Mouse (Mus musculus): ENCODE results near the gene Csrnp1.

The Csrnp1 gene

DNA sequence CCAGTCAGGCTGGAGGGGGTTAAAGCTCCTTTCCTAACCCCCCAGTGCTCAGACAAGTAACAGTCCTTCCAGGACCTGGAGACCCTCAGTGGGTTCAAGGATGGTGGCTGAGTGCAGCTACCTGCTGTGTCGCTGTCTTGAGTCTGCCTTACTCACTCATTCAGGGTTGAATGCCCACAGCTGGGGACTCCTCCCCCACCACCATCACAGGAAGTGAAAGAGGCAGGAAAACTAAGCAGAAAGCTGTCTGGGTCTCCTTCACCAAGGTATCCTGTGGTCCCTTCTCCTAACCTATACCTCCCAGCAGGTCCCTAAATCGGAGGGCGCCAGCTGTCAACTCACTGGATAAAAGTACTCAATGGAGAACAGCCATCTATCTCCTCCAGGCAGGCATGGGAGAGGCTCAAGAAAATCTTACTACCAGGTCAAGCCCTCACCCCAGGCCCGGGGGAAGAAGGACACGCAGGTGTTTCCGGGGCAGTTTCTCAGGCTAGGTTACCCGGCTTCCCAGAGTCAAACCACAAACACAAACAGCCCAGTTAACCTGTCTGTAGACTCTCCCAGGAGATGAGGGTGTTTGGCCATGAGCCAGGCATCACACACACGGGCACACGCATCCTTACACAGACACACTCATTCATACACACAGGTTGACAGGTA lies 6.2 kb downstream of the Csrnp1 start:
- DNase-seq (ENCODE audit: low read depth, low spot score): no peak

DNA sequence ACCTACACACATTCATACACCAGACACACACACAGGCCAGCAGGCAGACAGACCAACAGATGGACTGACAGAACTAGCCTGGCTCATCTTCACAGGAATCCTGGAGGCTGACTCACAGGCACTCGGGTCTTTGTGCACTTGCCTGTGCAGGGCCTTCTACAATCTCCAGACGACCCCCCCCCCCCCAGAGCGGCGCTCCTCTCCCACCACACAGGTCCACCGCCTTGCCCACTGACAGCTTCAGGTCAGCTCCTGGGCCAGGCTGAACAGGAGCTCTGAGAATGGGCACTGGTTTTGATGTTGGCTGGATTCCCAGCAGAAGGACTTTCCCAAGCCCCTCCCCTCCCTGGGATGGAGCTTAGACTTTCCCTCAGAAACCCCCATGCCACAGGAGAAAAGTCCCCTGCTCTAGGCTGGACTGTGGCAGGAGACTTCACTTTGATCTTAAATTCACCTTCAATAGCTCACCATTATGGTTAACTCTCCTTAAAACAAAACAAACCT lies 6.8 kb downstream of the Csrnp1 start:
- DNase-seq (ENCODE audit: low read depth, low spot score): no peak

DNA sequence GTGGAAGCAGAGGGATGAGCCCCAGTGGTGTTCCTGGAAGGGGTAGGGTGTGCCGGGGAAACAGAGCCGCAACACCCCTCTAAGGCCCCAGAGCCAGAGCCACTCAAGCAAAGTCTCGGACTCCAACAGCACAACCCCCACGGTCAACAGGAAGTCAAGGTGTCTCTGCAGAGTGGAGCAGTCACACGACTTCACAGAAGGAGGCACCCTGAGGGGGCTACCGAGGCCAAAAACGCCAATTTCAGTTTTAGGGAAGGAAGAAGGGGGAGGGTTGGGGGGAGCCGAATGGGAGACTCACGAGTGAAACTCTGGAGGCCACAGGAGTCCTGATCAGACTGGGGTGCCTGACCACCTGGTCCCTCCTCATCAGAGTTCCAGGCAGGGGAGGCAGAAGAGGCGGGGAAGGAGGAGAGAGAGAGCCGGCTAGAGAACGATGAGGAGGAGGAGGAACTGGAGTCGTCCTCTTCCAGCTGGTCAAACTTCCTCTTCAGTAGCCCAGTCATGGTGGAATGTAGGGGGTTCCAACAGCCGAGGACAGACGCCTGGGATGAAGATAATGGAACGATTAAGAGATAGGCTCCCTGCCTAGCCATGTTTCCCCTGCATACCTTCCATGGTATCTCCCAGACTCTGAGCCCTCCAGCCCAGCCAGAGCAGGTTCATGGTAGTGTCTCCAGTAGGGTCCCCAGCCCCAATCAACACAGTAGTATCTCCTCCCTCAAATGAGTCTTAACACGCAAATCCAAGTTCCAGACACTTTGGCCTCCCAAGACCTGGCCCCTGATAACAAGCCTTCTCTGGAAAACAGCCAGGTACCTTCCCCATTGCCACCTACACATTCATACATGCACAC lies 7.5 kb downstream of the Csrnp1 start:
- DNase-seq (ENCODE audit: low read depth, low spot score): peak; percentile 64

DNA sequence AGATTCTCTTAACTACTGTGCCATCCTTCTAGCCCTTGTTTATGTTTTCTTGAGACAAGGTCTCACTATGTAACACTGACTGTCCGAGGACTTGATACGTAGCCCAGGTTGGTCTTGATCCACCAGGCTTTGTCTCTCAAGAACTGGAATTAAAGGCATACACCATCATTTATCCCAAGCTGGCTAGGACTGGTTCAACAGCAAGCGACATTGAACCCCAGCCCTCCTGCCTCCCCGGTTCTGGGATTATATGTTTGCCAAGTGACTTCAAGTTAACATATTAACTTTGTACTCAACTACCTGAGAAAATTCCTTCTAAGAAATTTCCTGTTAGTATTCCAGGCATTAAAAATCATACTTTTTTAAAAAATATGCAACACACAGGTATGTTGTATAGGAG lies 9.2 kb downstream of the Csrnp1 start:
- DNase-seq (ENCODE audit: low read depth, low spot score): no peak

DNA sequence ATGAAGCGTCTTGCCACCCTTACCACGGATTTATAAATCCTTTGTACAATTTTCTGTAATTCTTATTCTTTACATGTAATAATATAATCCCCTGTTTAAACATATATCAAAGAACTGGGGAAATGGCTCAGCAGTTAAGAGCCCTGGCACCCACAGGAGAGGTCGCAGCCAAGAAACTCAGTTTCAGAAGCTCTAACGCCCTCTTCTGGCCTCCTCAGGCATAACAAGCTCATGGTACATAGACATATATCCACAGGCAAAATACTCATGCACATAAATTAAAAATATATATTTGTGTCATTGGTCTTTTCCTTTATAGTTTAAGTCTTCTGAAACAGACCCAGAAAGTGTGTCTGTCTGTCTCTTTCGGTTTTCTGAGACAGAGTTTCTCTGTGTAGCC lies 9.8 kb downstream of the Csrnp1 start:
- peak; percentile 76 for DNase-seq (ENCODE audit: low read depth, low spot score)

DNA sequence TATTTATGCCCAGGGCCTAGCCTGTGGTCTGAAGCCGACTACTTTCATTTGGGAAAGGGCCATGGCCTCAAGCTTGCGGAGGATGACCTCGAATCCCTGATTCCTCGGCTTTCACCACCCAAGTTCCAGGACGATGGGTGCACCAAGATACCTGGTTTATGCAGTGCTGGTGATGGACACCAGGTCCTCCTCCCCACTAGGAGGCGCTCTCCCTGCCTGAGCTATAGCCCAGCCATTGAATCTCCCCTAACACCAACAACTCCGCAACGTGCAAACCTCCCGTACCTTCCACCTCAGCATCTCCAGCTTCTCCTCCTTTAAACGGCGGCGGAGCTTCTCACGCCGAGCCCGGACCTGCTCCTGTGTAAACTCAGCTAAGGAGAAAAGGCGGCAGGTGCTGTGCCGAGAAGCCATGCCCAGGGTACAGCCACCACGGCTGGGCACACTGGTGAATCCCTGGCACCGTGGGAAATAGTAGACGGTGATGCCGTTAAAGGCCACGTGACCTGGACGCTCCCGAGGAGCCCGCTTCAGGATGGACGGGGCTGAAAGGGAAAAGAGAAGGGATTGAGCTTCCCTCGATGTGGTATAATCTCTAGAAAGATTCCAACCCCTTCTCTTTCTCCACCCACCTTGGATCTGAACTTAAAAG lies 10.5 kb downstream of the Csrnp1 start:
- peak; percentile 94 for DNase-seq (ENCODE audit: low read depth, low spot score)

DNA sequence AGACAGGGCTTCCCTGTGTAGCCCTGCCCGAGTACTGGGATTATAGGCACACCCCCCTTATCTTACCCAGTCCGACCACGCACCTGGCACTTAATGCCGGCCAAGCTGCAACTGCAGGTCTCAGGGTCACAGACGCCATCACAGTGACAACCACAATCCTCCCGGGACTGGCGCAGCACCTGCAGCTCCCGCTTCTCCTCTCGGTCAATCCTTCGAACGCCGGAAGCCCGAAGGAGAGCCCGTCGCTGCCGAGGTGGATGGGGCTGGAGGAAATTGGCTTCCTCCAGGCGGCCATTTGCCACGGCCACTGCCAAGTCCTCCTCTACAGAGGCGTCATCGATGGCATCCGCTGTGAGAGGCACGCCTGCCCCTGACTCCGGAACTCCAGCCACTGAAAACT lies 11.2 kb downstream of the Csrnp1 start:
- no peak for DNase-seq (ENCODE audit: low read depth, low spot score)

DNA sequence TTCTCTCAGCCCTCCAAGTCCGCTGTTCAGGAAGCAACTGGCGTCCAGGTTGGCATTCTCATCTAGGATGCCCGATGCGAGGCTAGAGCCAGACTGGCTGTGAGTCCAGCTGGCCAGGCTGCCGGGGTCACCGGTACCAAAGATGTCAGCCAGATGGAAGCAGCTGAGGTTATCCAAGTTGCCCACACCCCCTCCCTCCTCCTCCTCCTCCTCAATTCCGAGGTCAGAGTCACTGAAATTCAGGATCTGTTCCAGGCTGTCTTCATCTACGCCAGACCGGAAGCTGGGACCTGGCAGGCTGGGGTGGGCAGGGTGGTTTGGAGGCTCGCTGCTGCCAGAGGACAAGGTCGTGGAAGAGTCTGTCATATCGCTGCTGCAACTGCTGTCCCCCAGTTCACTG lies 11.9 kb downstream of the Csrnp1 start:
- DNase-seq (ENCODE audit: low read depth, low spot score): no peak

DNA sequence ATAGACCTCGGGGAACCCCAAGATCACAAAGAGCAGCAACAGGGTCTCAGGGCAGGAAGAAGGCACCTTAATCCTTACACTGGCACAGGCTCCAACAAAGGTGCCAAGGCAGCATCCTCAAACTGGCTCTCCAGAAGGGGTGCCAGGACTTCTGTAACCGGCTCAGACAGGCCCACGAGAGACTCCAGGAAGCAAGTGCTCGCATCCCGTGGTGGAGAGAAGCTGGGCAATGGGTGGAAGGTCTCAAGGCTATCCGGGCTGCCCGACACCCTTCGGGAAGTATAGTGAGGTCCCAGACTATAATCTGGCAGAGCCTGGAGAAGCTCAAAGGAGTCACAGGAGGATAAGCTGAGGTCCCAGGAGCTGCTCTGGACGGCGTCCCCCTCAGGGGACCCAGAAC lies 12.3 kb downstream of the Csrnp1 start:
- no peak for DNase-seq (ENCODE audit: low read depth, low spot score)

DNA sequence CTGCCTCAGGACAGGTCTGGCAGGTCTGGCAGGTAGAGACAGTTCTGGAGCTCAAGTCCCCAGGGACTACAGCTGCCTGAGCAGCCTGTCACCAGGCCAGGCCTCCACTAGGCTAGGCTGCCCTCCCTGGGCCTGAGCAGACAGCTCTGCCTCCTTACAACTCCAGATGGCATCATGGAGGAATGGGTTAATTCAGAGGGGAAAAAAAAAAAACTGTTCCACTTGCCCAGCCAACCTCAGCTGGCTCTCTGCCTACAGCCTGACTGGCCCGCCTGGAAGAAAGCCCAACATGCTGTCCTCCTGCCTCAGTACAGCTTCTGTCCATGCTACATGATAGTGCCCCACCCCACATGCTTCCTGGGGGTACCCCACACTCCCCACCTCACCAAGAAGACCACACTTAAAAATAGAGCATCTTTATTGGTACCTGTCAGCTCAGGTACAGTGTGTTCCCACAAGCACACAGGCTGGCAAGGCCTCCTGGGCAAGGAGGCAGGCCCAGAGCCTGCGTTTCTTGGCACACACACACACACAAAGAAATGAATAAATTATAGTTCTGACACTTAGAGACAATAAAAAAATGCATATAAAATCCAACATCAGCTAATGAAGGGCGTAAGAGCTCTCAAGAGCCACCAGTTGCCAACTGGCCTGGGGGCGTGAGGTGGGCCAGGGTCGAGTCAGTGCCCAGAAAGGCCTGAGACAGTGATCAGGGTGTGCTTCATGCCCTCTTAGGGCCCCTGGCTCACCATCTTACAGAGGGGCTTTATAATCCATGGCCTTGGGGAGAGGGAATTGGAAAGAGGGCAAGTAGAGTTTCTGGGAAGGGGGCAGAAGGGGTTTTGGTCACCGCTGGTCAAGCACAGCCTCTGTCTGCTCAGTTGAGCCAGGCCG lies 13.4 kb downstream of the Csrnp1 start:
- no peak for DNase-seq (ENCODE audit: low read depth, low spot score)

DNA sequence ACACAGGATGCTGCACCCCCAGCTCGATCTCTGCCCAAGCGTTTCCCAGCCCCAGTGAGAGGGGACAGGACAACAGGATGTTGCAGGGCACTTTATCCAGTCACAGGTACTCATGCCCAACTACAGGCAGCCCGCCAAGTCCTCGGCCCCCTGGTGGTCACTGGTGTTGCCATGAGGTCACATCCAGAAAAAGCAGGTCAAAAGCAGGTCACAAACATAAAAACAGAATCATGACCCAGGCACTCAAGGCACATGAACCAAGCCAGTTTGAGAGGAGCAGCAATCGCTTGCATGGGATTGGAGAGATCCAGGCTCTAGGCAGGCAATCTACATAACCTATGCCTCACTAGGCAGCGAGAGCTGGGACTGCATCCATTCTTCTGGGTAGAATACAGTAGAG lies 14.2 kb downstream of the Csrnp1 start:
- peak; percentile 73 for DNase-seq (ENCODE audit: low read depth, low spot score)

DNA sequence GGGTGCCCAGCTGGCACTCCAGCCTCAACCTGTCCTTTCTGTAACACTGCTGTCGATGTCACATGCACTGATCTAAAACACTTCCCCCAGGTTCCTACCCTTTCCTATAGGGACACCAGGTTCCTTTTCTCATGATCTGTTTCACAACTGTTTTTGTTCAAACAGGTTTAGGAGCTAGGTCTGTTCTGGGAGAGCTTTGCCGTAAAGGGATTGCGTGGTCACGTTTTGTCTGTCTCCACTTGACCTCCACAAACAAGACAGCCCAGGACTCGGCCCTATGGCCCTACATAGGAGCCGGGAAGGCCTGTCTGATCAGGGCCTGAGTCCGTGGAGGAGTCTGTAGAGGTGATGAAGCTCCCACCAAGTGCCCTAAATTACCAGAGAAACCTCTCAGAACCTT lies 14.6 kb downstream of the Csrnp1 start:
- no peak for DNase-seq (ENCODE audit: low read depth, low spot score)

DNA sequence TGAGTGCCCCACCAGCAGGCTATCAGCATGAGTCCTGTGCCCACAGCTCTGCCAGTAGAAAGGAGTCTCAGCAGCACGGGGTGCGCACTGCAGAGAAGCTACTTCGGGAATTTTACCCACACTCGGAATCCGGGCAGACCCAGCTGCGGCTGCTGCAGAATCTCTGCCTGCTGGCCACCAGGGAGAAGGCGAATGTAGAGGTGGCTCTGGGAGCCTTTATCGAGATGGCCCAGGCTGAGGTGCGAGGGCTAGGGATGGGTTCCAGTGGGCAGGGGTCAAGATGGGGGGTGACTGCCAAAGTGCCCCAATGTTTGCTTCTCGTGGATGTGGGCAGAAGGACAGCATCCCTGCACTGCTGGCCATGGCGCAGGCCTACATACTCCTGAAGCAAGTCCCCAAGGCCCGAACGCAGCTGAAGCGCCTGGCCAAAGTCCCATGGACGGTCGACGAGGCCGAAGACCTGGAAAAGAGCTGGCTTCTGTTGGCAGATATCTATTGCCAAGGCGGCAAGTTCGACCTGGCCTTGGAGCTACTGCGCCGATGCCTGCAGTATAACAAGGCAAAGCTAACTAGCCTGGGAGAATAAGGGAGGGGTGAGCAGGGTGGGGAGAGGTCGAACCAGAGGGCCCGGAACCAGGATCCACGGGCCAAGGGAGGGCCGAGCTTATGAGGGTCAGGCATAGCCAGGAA lies 18.1 kb downstream of the Csrnp1 start:
- no peak for DNase-seq (ENCODE audit: low read depth, low spot score)

DNA sequence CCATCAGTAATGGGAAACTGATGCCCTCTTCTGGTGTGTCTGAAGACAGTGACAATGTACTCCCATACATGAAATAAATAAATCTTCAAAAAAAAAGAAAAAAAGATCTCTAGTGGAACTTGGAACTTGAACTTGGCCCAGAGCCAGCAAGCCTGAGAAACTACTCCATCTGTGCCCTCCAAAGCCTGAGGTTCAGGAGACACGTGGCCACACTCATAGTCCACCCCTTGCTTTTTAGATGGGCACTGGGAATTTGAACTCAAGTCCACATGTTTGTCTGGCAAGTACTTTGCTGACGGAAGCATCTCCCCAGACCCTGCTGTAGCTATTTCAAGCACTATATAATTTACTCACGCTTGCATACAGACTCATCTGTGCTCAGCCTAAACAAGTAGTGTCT lies 19.3 kb downstream of the Csrnp1 start:
- DNase-seq (ENCODE audit: low read depth, low spot score): no peak

DNA sequence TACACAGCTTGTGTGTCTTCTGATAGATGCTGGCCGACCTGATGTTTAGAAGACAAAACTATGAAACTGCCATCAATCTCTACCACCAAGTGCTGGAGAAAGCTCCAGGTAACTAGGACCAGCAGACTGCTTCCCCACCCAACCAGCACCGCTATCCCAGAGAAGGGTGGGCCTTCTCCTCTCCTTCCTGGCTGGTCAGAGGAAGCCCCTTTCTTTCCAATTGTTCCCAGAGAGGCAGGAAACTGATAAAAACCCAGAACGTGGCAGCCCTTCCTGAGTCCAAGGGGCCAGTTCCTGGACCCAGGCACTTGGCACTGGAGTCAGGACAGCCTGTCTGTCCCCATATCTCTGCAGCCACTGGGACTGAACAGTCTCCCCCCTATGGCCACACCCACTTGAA lies 20.3 kb downstream of the Csrnp1 start:
- no peak for DNase-seq (ENCODE audit: low read depth, low spot score)

DNA sequence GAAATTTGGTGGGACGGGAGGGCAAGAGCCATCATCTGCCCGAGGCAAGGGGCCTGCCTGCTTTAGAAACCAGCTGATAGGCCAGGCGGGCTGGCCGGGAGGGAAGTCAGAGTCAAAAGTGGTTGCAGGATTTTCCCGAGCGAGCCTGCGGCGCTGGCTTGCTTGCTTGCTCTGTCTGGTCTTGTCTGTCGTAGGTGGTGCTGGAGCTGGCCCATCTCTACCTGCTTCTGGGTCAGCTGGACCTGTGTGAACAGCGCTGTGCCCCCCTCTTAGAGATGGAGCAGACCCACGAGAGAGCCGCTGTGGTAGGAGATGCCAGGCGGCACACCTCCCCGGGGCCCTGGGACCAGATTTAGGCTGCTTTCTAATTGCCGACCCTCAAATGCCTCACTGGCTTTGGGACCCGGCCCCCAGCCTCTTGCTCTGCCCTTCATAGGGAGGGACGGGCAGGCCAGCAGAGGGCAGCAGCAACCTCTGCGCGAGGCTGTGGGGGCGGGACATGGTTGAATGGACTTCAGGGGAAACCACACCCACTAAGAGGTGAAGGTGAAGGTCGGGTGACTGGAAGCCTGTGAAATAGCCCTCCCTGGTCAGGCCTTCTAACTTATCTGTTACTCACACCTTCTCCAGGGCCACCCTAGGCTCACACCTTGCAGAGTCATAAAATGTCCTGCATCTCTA lies 21.3 kb downstream of the Csrnp1 start:
- DNase-seq (ENCODE audit: low read depth, low spot score): peak; percentile 87

DNA sequence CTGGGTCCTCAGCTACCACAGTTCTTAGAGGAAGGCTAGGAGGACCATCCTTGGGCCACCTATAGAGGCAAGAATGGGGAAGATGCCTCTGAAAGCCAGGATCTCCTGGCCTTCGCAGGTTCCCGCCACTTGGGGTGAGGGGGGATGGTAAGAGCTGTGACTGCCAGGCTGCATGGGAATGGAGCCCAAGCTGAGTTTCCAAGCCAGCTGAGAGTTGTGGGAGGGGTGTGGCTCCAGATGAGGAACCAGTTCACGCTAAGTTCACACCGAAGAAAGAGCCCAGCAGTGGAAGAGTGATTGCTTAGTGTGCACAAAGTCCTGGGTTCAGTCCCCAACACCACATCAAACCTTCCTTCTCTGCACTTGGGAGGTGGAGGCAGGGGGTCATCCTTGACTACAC lies 22.2 kb downstream of the Csrnp1 start:
- peak; percentile 47 for DNase-seq (ENCODE audit: low read depth, low spot score)

DNA sequence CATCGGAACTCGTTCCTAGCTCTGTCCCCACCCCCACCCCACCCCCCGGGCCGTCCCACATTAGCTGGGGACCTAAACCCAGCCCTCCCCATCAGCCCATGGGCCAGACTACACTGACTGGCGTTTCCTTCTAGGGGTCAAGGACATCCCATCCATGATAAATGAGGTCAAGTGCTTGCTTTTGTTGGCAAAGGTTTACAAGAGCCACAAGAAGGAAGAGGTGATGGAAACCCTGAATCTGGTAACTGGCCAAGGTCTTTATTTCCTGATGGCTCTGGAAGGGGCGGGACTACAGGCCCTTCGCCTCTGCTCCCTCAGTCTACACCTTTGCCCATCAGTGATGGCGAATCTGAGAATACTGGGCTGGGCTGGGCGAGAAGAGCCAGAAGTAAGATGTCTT lies 25.6 kb downstream of the Csrnp1 start:
- peak; percentile 80 for DNase-seq (ENCODE audit: low read depth, low spot score)

DNA sequence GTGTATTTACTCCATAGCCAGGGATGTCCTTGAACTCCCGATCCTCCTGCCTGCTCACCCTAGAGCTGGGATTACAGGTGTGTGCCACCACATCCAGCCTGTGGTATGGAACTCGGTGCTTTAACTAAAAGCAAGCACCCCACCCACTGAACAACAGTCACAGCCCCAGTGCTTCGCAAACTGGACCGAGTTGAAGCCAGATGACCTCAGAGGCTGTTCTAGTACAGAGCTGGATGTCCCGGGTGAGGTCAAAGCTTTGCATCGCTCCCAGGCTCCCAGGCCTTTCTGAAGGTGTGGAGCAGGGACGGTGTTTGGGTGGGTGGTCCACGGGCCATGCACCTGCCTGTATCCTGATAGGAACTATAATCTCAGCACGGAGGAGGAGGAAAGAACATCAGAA lies 33.1 kb downstream of the Csrnp1 start:
- no peak for DNase-seq (ENCODE audit: low read depth, low spot score)

DNA sequence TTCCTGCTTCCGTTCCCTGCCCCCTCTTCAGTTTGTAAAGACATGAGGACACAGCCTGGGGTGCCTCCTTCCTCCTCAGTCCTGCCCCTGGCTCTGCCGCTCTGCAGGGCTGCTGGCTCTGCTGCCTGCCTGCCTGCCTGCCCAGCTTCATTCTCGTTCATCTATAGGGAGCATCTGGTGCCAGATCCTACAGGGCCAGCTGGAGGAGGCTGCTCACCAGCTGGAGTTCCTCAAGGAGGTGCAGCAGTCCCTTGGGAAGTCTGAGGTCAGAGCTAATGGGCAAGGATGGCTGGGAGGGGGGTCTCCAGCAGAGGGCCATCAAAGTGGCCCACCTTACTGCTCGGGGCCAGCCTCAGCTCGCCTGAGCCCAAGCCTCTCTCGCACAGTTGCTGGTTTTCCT lies 34.0 kb downstream of the Csrnp1 start:
- no peak for DNase-seq (ENCODE audit: low read depth, low spot score)
